Mouse (Mus musculus) frontal cortex, postnatal 10 days (tissue): ENCODE results near the gene Ptprb.

Experiments used
- DNase-seq, 2 experiments: peaks; one replicate each; pipeline ENCODE4 v3.0.0; 2022; ENCODE audit warnings: low spot score in 2 of 2, mixed read lengths in 1 of 2

Ptprb gene

GRCm38 (mm10) chr10:116424921-116425320 lies 149.6 kb downstream of the Ptprb start:
- DNase-seq: no peak

- DNase-seq: no peak
These were observed 150.9 kb downstream of the Ptprb start for GRCm38 (mm10) chr10:116426176-116426575.

GRCm38 (mm10) chr10:116428026-116428780 lies 152.9 kb downstream of the Ptprb start:
- peak; percentile 50 to 74 for DNase-seq

- no peak for DNase-seq
These were observed 157.1 kb downstream of the Ptprb start for GRCm38 (mm10) chr10:116432421-116432820.

- no peak for DNase-seq
These were observed 160.1 kb downstream of the Ptprb start for GRCm38 (mm10) chr10:116435455-116435854.
